Mouse (Mus musculus) cerebellum, adult 11 months (tissue): ENCODE data around the gene Eepd1.

ENCODE experiments used
- DNase-seq: peaks from one replicate; pipeline ENCODE4 v3.0.0; 2022

Eepd1 gene

DNA sequence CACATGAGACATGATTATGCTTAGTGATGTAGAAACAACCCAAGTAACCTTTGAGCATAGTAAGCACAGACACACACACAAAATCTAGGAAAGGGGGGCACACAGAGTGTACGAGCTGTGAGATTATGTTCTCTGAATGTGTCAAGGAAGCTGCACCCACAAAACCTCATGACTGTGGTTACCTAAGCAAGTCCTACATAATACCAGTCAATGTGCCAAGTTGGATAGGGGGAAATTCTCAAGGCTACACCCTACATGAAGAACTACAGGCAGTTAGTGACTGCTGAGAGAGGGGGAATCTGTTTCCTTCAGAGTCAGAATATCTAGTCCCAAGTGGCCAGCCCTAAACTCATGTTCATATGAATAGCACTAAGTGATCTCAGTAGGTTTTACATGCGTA is 58.1 kb downstream of the Eepd1 start:
- DNase-seq, result no peak

GRCm38 (mm10) chr9:25541355-25541754 is 60.0 kb downstream of the Eepd1 start:
- no peak for DNase-seq

GRCm38 (mm10) chr9:25545212-25545611 is 63.9 kb downstream of the Eepd1 start:
- no peak for DNase-seq

DNA sequence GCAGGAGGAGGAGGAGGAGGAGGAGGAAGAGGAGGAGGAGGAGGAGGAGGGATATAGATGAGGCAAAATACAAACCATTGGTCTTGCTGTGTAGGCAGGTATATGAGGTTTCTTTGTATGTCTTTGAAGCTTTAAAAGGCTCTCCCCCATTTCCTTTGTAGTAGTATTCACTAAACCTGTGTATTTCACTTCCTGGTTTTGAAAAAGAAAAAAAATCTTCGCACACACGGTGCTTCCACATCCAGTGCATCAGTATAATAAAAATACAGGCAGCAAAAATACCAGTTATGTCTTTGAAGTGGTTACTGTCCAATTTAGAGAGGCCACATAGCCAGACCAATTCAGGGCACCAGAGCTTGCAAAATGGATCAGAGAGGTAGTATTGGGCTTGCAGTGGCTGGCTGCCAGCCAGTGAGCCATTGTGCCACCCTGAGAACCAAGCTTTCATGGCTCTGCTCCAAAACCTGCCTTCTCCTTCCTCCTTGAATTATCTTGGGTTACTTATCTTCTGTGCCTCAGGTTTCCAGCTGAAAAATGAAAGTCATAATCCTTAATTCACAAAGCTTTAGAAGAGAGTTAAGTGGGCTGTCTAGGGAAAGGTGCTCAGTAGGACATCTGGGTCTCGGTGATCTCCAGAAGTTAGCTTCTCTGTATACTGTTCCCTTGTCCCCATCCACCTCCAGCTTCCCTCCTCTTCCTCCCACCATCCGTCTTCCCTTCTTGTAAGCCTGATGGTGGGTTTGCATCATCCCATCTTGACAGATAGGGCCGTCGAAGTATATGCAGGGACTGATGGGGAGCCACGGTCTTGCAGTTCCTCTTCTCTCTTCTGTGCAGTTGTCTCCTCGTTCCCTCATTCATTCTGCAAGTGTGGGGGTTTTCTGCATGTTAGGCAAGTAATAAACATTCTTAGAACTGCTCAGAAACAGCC is 68.0 kb downstream of the Eepd1 start:
- DNase-seq, result peak; percentile 7

GRCm38 (mm10) chr9:25550196-25550595 is 68.8 kb downstream of the Eepd1 start:
- no peak for DNase-seq

GRCm38 (mm10) chr9:25552532-25552931 is 71.2 kb downstream of the Eepd1 start:
- DNase-seq, result no peak

GRCm38 (mm10) chr9:25554246-25554803 is 73.0 kb downstream of the Eepd1 start:
- DNase-seq, result no peak

DNA sequence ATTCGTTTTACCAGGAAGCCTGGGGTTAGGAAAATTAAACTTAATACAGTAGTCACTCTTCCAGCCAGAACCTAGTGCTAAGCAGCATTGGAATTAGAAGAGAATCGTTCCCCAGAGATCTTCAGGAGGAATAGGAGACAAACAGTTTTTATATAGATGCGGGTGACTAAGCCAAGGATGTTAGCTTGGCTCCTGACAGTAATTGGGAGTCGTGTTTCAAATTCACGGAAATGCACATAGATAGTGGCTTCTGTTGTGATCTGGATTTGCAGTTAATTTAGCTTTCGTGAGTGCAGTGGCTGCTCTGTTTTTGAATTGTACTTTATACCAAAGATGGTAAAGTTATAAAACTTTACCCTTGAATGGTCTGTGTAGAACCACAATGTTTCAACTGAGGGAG is 73.9 kb downstream of the Eepd1 start:
- DNase-seq, result no peak

DNA sequence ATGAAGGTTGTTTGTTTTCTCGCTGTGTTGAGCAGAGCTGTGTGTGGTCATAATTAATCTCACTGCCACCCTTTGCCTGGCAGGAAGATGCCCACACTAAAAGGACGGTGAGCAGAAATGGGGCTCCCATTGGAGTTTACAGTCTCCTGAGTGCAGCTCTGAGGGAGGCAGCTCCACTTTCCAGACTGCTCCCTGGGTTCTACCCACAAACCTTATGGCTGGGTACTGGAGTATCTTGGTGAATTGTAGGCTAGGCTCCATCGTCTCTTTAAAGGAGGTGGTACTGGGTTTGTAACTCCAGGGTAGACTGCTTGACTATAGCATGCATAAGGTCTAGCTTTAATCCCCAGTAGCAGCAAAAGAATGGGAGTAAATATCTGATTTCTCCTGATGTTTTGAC is 74.7 kb downstream of the Eepd1 start:
- DNase-seq, result no peak

DNA sequence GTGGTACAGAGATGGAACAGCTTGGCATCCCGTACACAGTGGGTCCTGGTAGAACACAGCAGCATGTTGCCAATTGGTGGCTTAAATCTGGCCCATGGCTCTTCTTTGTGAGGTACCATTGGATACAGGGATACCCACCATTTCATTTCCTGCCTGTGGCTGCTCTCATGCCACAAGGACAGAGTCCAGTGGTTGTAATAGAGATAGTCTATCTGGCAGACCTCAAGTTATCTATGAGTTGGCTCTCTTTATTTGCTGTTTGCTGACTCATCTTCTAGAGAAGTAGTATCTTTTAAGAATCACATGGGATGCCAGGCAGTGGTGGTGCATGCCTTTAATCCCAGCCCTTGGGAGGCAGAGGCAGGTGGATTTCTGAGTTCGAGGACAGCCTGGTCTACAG is 76.0 kb downstream of the Eepd1 start:
- no peak for DNase-seq

DNA sequence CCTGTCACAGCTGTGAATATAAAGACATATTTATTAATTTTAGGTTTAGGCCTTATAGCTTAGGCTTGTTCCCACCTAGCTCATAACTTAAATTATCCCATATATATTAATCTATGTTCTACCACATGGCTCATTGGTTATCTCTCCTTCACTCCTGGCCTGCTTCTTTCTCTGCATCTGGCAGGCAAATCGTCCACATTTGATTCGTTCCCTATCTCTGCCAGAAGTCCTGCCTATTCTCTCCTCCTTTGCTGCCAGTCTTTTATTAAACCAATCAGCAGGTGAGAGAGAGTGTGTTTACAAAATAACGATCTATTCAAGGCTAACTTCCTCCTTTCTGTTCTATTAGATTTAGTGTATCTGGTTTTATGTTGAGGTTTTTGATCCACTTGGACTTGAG is 77.5 kb downstream of the Eepd1 start:
- DNase-seq, result no peak

- no peak for DNase-seq
Measured at GRCm38 (mm10) chr9:25560016-25560758, 78.8 kb downstream of the Eepd1 start.

- DNase-seq, result no peak
Measured at GRCm38 (mm10) chr9:25561143-25561542, 79.8 kb downstream of the Eepd1 start.

- DNase-seq, result no peak
Measured at GRCm38 (mm10) chr9:25563806-25564205, 82.5 kb downstream of the Eepd1 start.

DNA sequence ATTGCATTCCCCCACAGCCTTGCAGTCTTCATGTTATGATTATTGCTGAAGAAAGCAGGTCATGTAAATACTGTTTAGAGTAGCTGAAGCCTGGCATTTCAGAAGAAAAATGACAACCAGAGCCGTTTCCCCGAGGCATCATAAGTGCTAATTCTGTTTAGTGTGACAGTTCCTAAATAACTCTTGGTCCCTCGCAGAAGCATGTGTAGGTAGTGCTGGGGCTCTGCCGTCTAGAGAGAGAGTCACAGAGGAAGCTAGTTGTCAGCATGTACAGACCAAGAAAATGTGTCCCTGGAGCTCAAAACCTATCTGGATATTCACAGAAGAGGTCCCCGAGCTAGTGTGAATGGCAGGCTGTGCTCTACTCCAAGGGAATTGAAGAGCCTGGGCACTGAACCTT is 85.7 kb downstream of the Eepd1 start:
- no peak for DNase-seq

DNA sequence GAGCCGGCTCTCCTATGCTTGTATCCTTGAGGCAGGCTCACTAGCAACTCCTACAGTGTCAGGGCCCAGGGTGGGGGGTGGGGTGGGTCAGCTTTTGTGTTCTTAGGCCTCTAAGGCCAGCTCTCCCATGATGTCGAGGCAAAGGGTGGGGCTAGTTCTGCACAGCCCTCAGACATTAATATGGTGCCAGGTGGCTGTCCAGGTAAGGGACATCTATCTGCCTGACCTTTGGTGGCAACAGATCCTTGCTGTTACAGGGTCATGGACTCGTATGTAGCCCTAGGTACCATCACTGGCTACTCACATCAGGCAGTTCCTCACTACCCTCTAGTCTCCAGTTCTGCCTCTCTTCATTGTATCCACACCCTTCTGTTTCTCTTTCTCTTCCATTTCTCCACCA is 87.4 kb downstream of the Eepd1 start:
- DNase-seq, result no peak

- no peak for DNase-seq
Measured at GRCm38 (mm10) chr9:25570011-25570410, 88.7 kb downstream of the Eepd1 start.

- DNase-seq, result no peak
Measured at GRCm38 (mm10) chr9:25570436-25570835, 89.1 kb downstream of the Eepd1 start.

GRCm38 (mm10) chr9:25571381-25571780 is 90.0 kb downstream of the Eepd1 start:
- DNase-seq, result no peak

- DNase-seq, result no peak
Measured at GRCm38 (mm10) chr9:25573753-25574152, 92.4 kb downstream of the Eepd1 start.

DNA sequence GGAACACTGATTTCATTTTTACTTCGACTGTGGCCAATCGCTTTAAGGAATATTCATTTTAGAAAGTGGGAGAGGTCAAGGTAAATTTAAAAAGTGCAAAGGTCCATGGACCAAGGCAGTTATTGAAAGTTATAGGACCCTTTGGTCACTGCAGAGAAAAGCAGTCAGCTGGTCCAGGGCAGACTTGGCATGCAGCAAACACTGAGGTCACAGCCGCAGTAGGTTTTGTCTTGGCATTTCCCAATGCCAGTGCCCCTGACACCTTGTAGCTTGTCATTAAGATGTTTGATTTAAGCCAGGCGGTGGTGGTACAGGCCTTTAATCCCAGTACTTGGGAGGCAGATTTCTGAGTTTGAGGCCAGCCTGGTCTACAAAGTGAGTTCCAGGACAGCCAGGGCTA is 92.8 kb downstream of the Eepd1 start:
- DNase-seq, result no peak

GRCm38 (mm10) chr9:25578674-25579596 is 97.6 kb downstream of the Eepd1 start:
- no peak for DNase-seq

GRCm38 (mm10) chr9:25583621-25584020 is 102.3 kb downstream of the Eepd1 start:
- no peak for DNase-seq
